Mouse (Mus musculus): ENCODE measurements around the gene Golgb1.

Golgb1 gene

GRCm38 (mm10) chr16:36914195-36914594 lies 39.3 kb downstream of the Golgb1 start:
- intact Hi-C loops (cut with DNase I): loop anchor here (10.0 kb wide), 1 partner anchor 79 kb away; no protein-coding TSS in a partner anchor

GRCm38 (mm10) chr16:36918505-36918904 lies 43.6 kb downstream of the Golgb1 start:
- intact Hi-C loops (cut with DNase I): loop anchor here (10.0 kb wide), 1 partner anchor 84 kb away; no protein-coding TSS in a partner anchor

- intact Hi-C loops (cut with DNase I): no loop called here
Measured at GRCm38 (mm10) chr16:36920410-36920809, 45.5 kb downstream of the Golgb1 start.

GRCm38 (mm10) chr16:36921067-36921613 lies 46.2 kb downstream of the Golgb1 start:
- intact Hi-C loops (cut with DNase I): no loop called here

GRCm38 (mm10) chr16:36921980-36922379 lies 47.0 kb downstream of the Golgb1 start:
- intact Hi-C loops (cut with DNase I): no loop called here

- intact Hi-C loops (cut with DNase I): no loop called here
Measured at GRCm38 (mm10) chr16:36924312-36924711, 49.4 kb downstream of the Golgb1 start.

- intact Hi-C loops (cut with DNase I): no loop called here
Measured at GRCm38 (mm10) chr16:36925351-36925750, 50.4 kb downstream of the Golgb1 start.

- intact Hi-C loops (cut with DNase I): no loop called here
Measured at GRCm38 (mm10) chr16:36925797-36926196, 50.9 kb downstream of the Golgb1 start.

GRCm38 (mm10) chr16:36926514-36927447 lies 51.8 kb downstream of the Golgb1 start:
- intact Hi-C loops (cut with DNase I): no loop called here

- intact Hi-C loops (cut with DNase I): no loop called here
Measured at GRCm38 (mm10) chr16:36927495-36928105, 52.7 kb downstream of the Golgb1 start.

GRCm38 (mm10) chr16:36928106-36928500 lies 53.2 kb downstream of the Golgb1 start:
- intact Hi-C loops (cut with DNase I): no loop called here

GRCm38 (mm10) chr16:36929216-36929615 lies 54.3 kb downstream of the Golgb1 start:
- intact Hi-C loops (cut with DNase I): no loop called here

GRCm38 (mm10) chr16:36930231-36931136 lies 55.5 kb downstream of the Golgb1 start:
- intact Hi-C loops (cut with DNase I): no loop called here

GRCm38 (mm10) chr16:36931381-36931780 lies 56.4 kb downstream of the Golgb1 start:
- intact Hi-C loops (cut with DNase I): no loop called here

- intact Hi-C loops (cut with DNase I): no loop called here
Measured at GRCm38 (mm10) chr16:36931976-36932375, 57.0 kb downstream of the Golgb1 start.

GRCm38 (mm10) chr16:36932546-36932945 lies 57.6 kb downstream of the Golgb1 start:
- intact Hi-C loops (cut with DNase I): no loop called here

- intact Hi-C loops (cut with DNase I): no loop called here
Measured at GRCm38 (mm10) chr16:36934131-36934840, 59.3 kb downstream of the Golgb1 start.

GRCm38 (mm10) chr16:36934841-36935620 lies 60.1 kb downstream of the Golgb1 start, which contains the start of gene Hcls1:
TSS of gene Hcls1 (plus strand) at chr16:36934983.
- intact Hi-C loops (cut with DNase I): no loop called here

- intact Hi-C loops (cut with DNase I): no loop called here
Measured at GRCm38 (mm10) chr16:36935814-36936213, 60.9 kb downstream of the Golgb1 start.

All from adrenal gland (tissue).